1 mouse cellular context compared by ENCODE assay signal in genomic region chr10:80164998-80165344, GRCm38 (mm10).
A peak's percentile ranks its signal among the peaks of the same experiment; 100 is the strongest.
TF ChIP-seq lines count a peak whose summit lies in the region.

No protein-coding gene starts in this region.

TF ChIP-seq in MEL, 35 proteins besides CTCF, POLR2A, EP300 and RAD21 (continued from another document):
- TF ChIP-seq TBP (IDR thresholded peaks at IDR 0.05; ENCODE audit: low read depth, low read length) (no peak; the same call in 1 of the 2 replicates), SIN3A (IDR thresholded peaks at IDR 0.05; ENCODE audit: low read length) (peak; percentile 95), ZKSCAN1 (IDR thresholded peaks at IDR 0.05; ENCODE audit: low read depth, low read length) (no peak), CHD1 (IDR thresholded peaks at IDR 0.05; ENCODE audit: low read depth, low read length) (no peak), MAX (IDR thresholded peaks at IDR 0.05; ENCODE audit: low read length) (peak; percentile 54; the same call in 1 of the 2 replicates), HCFC1 (IDR thresholded peaks at IDR 0.05; ENCODE audit: low read depth, low read length) (peak; percentile 63), GATA1 (IDR thresholded peaks at IDR 0.05; ENCODE audit: low read depth, low read length) (no peak), MXI1 (IDR thresholded peaks at IDR 0.05; ENCODE audit: low read depth, low read length) (peak; percentile 93), USF2 (IDR thresholded peaks at IDR 0.05; ENCODE audit: borderline replicate concordance in 1 of 2, insufficient read depth in 1 of 2, low read depth in 1 of 2, low read length in 2 of 2) (no peak), NELFE (IDR thresholded peaks at IDR 0.05; ENCODE audit: low read depth, low read length) (no peak; the same call in 1 of the 2 replicates), MEF2A (IDR thresholded peaks at IDR 0.05; ENCODE audit: extremely low read depth, insufficient replicate concordance, low read depth, low read length, poor library complexity, severe bottlenecking) (no peak), SMC3 (IDR thresholded peaks at IDR 0.05; ENCODE audit: low read depth, low read length) (peak; percentile 96), UBTF (IDR thresholded peaks at IDR 0.05; ENCODE audit: borderline replicate concordance, insufficient read depth, low read depth, low read length) (no peak), POLR2AphosphoS2 (IDR thresholded peaks at IDR 0.05; ENCODE audit: low read length) (no peak), ETS1 (IDR thresholded peaks at IDR 0.05; ENCODE audit: low read depth, low read length) (peak; percentile 64; the same call in 1 of the 2 replicates), TAL1 (IDR thresholded peaks at IDR 0.05; ENCODE audit: low read length) (no peak), ZNF384 (IDR thresholded peaks at IDR 0.05; ENCODE audit: low read depth, low read length) (peak; percentile 67), E2F4 (IDR thresholded peaks at IDR 0.05; ENCODE audit: borderline replicate concordance, low read depth, low read length) (no peak), ZC3H11A (IDR thresholded peaks at IDR 0.05; ENCODE audit: low read depth, low read length) (peak; percentile 91), GABPA (IDR thresholded peaks at IDR 0.05; ENCODE audit: low read depth, low read length) (no peak)
TF ChIP-seq in MEL: peak in this region for 15.
